ENCODE assay signal across 13 mouse cellular contexts in the genomic region with DNA sequence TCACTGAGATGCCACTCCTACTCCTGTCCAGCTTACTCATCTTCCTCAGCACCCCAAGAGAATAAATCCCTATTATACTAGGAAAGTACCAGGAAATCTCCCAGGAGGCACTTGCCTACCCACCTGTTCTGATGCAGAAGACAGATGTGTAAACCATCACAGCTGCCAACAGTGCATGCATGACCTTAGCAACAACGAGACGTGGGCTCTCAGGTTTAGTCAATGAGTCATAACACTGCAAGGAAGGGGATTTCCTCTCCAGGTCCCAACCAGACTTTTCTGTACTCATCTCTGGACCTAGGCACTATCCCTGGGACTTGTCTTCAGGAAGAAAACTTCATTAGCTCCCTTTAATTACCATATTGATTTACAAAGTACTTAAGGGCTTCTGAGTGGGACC.
"Had no signal": no experiment of that assay in that cellular context is flagged by ENCODE, and none has a peak within 500 bp of the region (broad histone marks: within the 10 kb centered on the region; RNA-seq: fewer than 3 reads in every experiment).

No protein-coding gene starts in this region.

- H3K36me3 ChIP-seq: limb, embryonic 10.5 days; liver, embryonic 12.5 days; midbrain, embryonic 10.5 days; neural tube, embryonic 12.5 days had no signal

- DNase-seq: kidney, adult 9 months; kidney, postnatal 36 days; lung, embryonic 14.5 days; lung, postnatal 10 days; lung, postnatal 4 days; midbrain, embryonic 14.5 days; retina, postnatal 1 day; thymus, postnatal 4 days had no signal

- H3K27ac ChIP-seq: kidney, postnatal 0 days; limb, embryonic 10.5 days; liver, embryonic 12.5 days; midbrain, embryonic 10.5 days; neural tube, embryonic 12.5 days had no signal

- H3K4me1 ChIP-seq: liver, embryonic 12.5 days; midbrain, embryonic 10.5 days; neural tube, embryonic 12.5 days had no signal

- H3K4me3 ChIP-seq: limb, embryonic 10.5 days; liver, embryonic 12.5 days; midbrain, embryonic 10.5 days; neural tube, embryonic 12.5 days had no signal

- H3K27me3 ChIP-seq: liver, embryonic 12.5 days; neural tube, embryonic 12.5 days had no signal

- H3K9me3 ChIP-seq: limb, embryonic 10.5 days; liver, embryonic 12.5 days; midbrain, embryonic 10.5 days; neural tube, embryonic 12.5 days had no signal
